Mouse (Mus musculus) 3134 (cell line): Measurements from ENCODE around the gene Vps13d.
A peak's percentile ranks its signal among the peaks of the same experiment; 100 is the strongest.

ENCODE experiments used
- DNase-seq: peaks from one replicate; pipeline ENCODE4 v3.0.0-alpha.2; 2011; ENCODE audit warnings: low spot score; ENCODE audit not compliant: insufficient read length; ENCODE audit errors: extremely low read depth

Gene Vps13d

GRCm38 (mm10) chr4:144986016-144986805 lies 208.6 kb downstream of the Vps13d start:
- DNase-seq = no peak

- no peak for DNase-seq
Observed at GRCm38 (mm10) chr4:144983821-144984371, 210.9 kb downstream of the Vps13d start.

- DNase-seq = no peak
Observed at GRCm38 (mm10) chr4:144983228-144983744, 211.5 kb downstream of the Vps13d start.

GRCm38 (mm10) chr4:144980811-144981551 lies 213.8 kb downstream of the Vps13d start:
- no peak for DNase-seq

GRCm38 (mm10) chr4:144980110-144980509 lies 214.7 kb downstream of the Vps13d start:
- no peak for DNase-seq

- no peak for DNase-seq
Observed at GRCm38 (mm10) chr4:144978039-144978438, 216.8 kb downstream of the Vps13d start.

GRCm38 (mm10) chr4:144977057-144977456 lies 217.7 kb downstream of the Vps13d start:
- no peak for DNase-seq

- DNase-seq = no peak
Observed at GRCm38 (mm10) chr4:144975505-144975904, 219.3 kb downstream of the Vps13d start.

- DNase-seq = no peak
Observed at GRCm38 (mm10) chr4:144974458-144974857, 220.3 kb downstream of the Vps13d start.

GRCm38 (mm10) chr4:144972948-144973720 lies 221.7 kb downstream of the Vps13d start:
- no peak for DNase-seq

- no peak for DNase-seq
Observed at GRCm38 (mm10) chr4:144971048-144971447, 223.8 kb downstream of the Vps13d start.

GRCm38 (mm10) chr4:144969030-144969429 lies 225.8 kb downstream of the Vps13d start:
- DNase-seq = no peak

- no peak for DNase-seq
Observed at GRCm38 (mm10) chr4:144968371-144968770, 226.4 kb downstream of the Vps13d start.

- DNase-seq = no peak
Observed at GRCm38 (mm10) chr4:144965255-144965654, 229.6 kb downstream of the Vps13d start.

- DNase-seq = no peak
Observed at GRCm38 (mm10) chr4:144961696-144962095, 233.1 kb downstream of the Vps13d start.

GRCm38 (mm10) chr4:144961232-144961631 lies 233.6 kb downstream of the Vps13d start:
- no peak for DNase-seq

- DNase-seq = peak; percentile 43
Observed at GRCm38 (mm10) chr4:144960188-144960904, 234.5 kb downstream of the Vps13d start.

- DNase-seq = no peak
Observed at GRCm38 (mm10) chr4:144957721-144958120, 237.1 kb downstream of the Vps13d start.

GRCm38 (mm10) chr4:144957186-144957585 lies 237.6 kb downstream of the Vps13d start:
- no peak for DNase-seq

- no peak for DNase-seq
Observed at GRCm38 (mm10) chr4:144956293-144956692, 238.5 kb downstream of the Vps13d start.
